Mouse (Mus musculus) gastrocnemius, adult 2 months (tissue): ENCODE measurements around the gene Nudcd3. TPM values are rescaled to one million over a fixed set of nuclear protein-coding genes. Genes with fewer than 3 reads are reported as not detected.

Experiments used
- DNase-seq: peaks from one replicate; pipeline ENCODE4 v3.0.0; 2022
- H3K27ac ChIP-seq: fragments of 200-600 bp; 2 replicates; pipeline ENCODE4 v1.8.1; 2022; ENCODE audit warnings: mild to moderate bottlenecking
- H3K4me3 ChIP-seq: fragments of 200-600 bp; 2 replicates; pipeline ENCODE4 v1.8.1; 2022; ENCODE audit warnings: mild to moderate bottlenecking, moderate library complexity
- CTCF ChIP-seq: fragments of 200-600 bp; IDR thresholded peaks from 2 replicates; pipeline ENCODE4 v1.8.1; 2022; ENCODE audit warnings: antibody characterized with exemption, mild to moderate bottlenecking, moderate library complexity
- intact Hi-C: fragments of 180-260 bp; cut with DNase I; formaldehyde crosslinking; loops from one replicate; pipeline ENCODE4 v1.15.1; 2025
- total RNA-seq, 2 experiments: library from RNA; stranded (reverse); gene quantifications; 2 replicates each; pipeline ENCODE4 v1.2.3; 2021

Gene Nudcd3
- total RNA-seq, 2 experiments from 2014 or later: 64.3 to 67.9 TPM

GRCm38 (mm10) chr11:6174719-6175118 is 25.5 kb downstream of the Nudcd3 start:
- H3K4me3 ChIP-seq: peak overlapping the region; percentile 20; the same call in 1 of the 2 replicates
- H3K27ac ChIP-seq: peak overlapping the region; percentile 74
- no peak for TF ChIP-seq CTCF
- intact Hi-C loops: no loop called here
- DNase-seq: peak; percentile 45

DNA sequence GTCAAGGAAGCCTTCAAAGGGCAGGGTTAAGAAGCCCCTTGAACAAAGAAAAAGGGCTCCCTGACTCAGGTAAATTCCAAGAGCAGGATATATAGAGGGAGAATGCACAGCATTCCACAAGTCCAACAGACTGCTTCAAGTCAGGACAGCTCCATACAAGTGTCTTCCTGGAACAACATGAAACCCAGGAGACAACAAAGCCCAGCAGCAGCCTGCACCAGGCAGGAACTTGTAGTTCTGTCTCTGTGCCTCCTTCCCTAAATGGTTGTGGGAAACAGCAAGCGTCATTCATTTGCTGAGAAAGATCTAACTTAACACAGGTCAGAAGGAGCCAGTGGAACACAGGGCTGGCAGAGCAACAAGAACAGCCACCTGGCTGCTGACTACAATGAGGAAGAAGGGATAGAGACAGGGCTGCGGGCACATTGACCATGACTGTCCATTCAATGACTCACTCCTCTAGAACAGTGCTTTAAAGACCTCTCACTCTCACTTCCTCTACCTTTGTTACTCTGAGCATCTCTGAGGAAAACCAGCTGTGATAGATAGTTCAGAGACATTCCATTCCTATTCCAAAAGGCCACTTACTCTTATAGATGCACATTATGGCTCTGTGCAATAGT is 31.1 kb downstream of the Nudcd3 start:
- no peak for TF ChIP-seq CTCF
- no peak overlapping the region for H3K27ac ChIP-seq
- no peak for DNase-seq
- intact Hi-C loops: no loop called here
- H3K4me3 ChIP-seq: no peak overlapping the region

DNA sequence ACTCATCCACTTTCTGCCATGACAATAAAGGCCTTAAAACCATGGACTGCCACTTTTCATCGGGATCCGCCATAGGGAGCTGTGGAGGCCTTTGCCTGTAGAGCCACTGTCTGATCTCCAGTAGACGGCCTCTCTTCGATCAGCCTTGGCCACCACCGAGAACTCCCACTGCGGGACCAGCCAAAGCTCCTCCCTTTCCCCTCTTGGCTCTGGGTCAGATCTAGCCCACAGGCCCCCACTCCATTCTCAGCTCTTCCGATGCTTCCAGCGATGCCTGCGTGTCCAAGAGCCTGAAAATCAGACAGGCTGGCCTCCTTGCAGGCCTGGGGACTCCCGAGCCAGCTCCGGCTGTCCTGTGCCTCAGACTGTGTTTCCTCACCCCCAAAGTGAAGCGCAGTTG is 33.9 kb downstream of the Nudcd3 start:
- intact Hi-C loops: no loop called here
- Histone ChIP-seq H3K4me3 (no peak overlapping the region), H3K27ac (no peak overlapping the region)
- no peak for TF ChIP-seq CTCF
- no peak for DNase-seq

DNA sequence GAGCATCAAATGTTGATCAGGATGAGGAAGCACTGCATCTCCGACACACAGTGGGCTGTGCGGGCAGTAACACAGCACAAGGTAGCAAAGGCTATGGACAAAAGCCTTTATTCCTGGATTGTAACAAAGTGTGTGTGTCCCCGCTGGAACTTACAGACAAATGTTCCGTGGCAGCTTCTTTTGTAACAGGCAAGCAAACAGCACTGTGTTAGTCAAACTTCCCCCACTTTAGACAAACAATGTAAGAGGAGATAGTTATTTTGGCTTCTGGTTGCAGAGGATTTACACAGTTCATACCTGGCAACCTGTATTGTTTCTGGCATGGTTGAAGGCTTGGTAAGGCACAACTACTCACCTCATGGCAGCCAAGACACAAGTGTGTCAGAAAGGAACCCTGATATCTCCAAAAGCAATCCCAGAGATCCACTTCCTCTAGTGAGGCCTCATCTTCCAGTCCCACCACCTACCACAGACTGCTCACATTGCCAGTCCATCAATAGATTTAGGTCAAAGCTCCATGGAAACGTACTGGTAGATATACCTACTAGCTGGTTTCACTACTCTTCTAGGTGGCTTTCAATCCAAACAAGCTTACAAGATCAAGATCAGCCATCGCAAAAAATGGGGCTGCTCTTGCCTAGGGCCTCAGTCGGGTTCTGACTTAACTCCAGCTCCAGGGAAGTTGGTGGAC is 34.7 kb downstream of the Nudcd3 start:
- DNase-seq: no peak
- no peak for TF ChIP-seq CTCF
- no peak overlapping the region for H3K4me3 ChIP-seq
- no peak overlapping the region for H3K27ac ChIP-seq
- intact Hi-C loops: no loop called here

DNA sequence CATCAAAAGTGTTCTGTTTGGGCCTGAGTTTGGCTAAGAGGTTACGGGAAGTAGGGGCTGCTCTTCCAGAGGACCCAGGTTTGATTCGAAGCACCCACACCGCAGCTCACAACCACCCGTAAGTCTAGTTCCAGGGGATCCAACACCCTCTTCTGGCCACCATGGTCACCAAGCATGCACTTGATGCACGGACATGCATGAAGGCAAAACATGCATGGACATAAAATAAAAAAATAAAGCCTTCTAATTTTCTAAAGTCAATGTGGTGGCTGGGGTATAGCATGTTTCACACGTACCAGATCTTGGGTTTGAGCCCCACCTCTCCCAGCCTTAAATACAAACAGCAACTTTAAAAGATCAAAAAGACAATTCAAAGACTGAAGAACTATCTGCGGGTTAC is 35.4 kb downstream of the Nudcd3 start:
- intact Hi-C loops: no loop called here
- no peak for DNase-seq
- Histone ChIP-seq H3K4me3 (no peak overlapping the region), H3K27ac (no peak overlapping the region)
- no peak for TF ChIP-seq CTCF

- no peak for TF ChIP-seq CTCF
Observed at GRCm38 (mm10) chr11:6163706-6164105, 36.5 kb downstream of the Nudcd3 start.

DNA sequence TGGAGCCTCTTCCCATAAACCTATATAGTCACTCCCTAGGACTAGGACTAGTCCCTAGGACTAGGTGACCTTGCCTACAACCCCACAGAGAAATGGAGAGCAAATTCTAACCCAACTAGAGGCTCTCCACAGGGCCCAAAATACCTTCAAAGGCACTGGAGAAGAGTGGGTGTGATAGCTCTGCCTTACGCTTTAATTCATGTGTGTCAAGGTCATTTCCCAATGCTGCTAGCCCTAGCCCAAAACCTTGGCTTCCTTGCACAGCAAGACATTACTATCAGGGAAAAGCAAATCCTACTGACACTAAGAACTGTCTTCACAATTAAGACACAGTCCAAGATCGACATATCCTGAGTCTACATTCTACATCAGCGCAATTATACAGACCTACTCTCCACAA is 37.2 kb downstream of the Nudcd3 start:
- intact Hi-C loops: no loop called here
- Histone ChIP-seq H3K27ac (no peak overlapping the region), H3K4me3 (no peak overlapping the region)
- no peak for TF ChIP-seq CTCF
- no peak for DNase-seq

More at GRCm38 (mm10) chr11:6163706-6164105, 36.5 kb downstream of the Nudcd3 start:
- intact Hi-C loops: no loop called here
- no peak for DNase-seq
- no peak overlapping the region for H3K4me3 ChIP-seq
- H3K27ac ChIP-seq: no peak overlapping the region

GRCm38 (mm10) chr11:6161549-6161948 is 38.7 kb downstream of the Nudcd3 start:
- intact Hi-C loops: no loop called here
- TF ChIP-seq CTCF: no peak
- no peak for DNase-seq
- Histone ChIP-seq H3K4me3 (no peak overlapping the region), H3K27ac (no peak overlapping the region)

GRCm38 (mm10) chr11:6160663-6161271 is 39.4 kb downstream of the Nudcd3 start:
- Histone ChIP-seq H3K4me3 (no peak overlapping the region), H3K27ac (peak overlapping the region; percentile 35; the same call in 1 of the 2 replicates)
- no peak for TF ChIP-seq CTCF
- DNase-seq: no peak
- intact Hi-C loops: no loop called here

DNA sequence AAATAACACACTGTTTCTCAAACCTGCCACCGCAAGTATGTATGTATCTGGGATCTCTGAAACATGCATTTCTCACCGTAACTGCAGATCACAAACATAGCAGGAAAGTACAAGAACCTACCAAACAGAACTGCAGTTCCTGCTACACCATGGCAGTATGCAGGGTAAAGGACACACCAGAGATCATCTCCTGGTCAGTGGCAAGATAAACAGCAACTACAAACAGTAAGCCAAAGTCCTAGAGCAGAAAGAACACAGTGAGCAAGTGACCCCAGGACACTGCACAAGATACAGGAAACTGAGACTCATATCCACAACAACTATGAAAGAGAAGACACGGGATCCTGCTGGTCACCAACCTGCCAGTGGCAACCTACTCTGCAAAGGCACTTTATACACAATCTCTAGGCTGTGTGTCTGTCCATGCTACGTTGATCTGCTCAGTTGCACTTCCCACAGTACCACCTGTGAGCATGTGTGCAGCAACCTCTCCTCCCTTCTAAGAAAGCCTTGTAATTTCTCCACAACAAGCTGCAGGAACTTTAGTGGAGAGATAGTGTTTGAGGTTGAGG is 40.4 kb downstream of the Nudcd3 start:
- intact Hi-C loops: no loop called here
- H3K4me3 ChIP-seq: no peak overlapping the region
- no peak for TF ChIP-seq CTCF
- DNase-seq: no peak
- H3K27ac ChIP-seq: peak overlapping the region; percentile 35; the same call in 1 of the 2 replicates

DNA sequence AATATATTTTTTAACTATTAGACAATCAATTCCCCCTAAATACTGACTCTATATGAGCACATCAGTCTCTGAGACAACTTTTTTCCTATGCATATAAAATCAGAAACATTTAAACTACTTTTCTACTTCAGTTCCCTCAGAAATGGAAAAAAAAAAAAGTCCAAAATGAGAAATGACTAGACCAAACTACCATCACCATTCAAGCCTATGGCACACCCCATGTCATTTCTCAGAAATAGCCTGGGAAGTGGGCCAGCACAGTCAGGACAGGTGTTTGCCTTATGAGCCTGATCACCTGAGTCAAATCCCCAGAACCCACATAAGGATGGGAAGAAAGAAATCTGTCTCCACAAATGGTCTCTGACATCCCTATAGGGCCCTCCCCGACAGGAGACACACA is 41.7 kb downstream of the Nudcd3 start:
- no peak overlapping the region for H3K27ac ChIP-seq
- DNase-seq: no peak
- intact Hi-C loops: no loop called here
- no peak for TF ChIP-seq CTCF
- no peak overlapping the region for H3K4me3 ChIP-seq

GRCm38 (mm10) chr11:6157119-6157518 is 43.1 kb downstream of the Nudcd3 start:
- no peak for TF ChIP-seq CTCF
- H3K4me3 ChIP-seq: no peak overlapping the region
- intact Hi-C loops: no loop called here
- DNase-seq: no peak
- no peak overlapping the region for H3K27ac ChIP-seq

DNA sequence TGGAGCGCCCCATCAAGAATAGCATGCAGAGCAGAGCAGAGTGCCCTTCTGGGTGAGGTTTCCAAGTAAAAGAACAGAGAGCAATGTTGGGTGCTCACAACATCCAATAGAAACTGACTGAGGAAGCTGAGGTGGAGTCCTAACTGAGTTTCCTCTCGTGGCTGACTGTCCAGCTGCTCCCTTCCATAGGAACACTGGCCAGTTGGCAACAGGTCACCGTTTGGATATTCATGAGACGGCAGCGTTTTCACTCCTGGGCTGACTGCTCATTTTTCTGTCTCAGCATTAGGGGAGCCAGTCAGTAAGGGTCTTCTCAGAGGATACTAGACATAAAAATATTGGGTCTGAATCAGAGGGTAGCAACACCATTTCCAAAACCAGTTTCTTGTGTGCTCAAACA is 43.6 kb downstream of the Nudcd3 start:
- peak; percentile 61 for DNase-seq
- no peak for TF ChIP-seq CTCF
- H3K4me3 ChIP-seq: no peak overlapping the region
- peak overlapping the region; percentile 41; the same call in 1 of the 2 replicates for H3K27ac ChIP-seq
- intact Hi-C loops: no loop called here
